Mouse (Mus musculus) midbrain, embryonic 11.5 days (tissue): ENCODE data around the gene Fat4. TPM values are rescaled to one million over a fixed set of nuclear protein-coding genes. Genes with fewer than 3 reads are reported as not detected.

ENCODE experiments used
- ATAC-seq: fragments of 200-750 bp; cut with Nextera tagmentation; 2 replicates; pipeline ENCODE4 v1.8.0; 2017; ENCODE audit warnings: moderate TSS enrichment, moderate library complexity; ENCODE audit not compliant: low FRiP score
- DNase-seq: peaks from one replicate; pipeline ENCODE4 v3.0.0; 2015; ENCODE audit warnings: low spot score; ENCODE audit errors: missing footprints
- H3K27ac ChIP-seq: fragments of 300-500 bp; sonication (generic); 2 replicates; pipeline ENCODE4 v1.5.1; 2014; ENCODE audit warnings: low read depth, low read length
- H3K27me3 ChIP-seq: fragments of 300-500 bp; sonication (generic); 2 replicates; pipeline ENCODE4 v1.6.1; 2014; ENCODE audit warnings: mild to moderate bottlenecking, low read length, moderate library complexity, mixed read lengths; ENCODE audit not compliant: control insufficient read depth, insufficient read depth
- H3K36me3 ChIP-seq: fragments of 300-500 bp; sonication (generic); 2 replicates; pipeline ENCODE4 v1.6.1; 2014; ENCODE audit warnings: mild to moderate bottlenecking, low read length, moderate library complexity, mixed read lengths; ENCODE audit not compliant: control insufficient read depth, insufficient read depth
- H3K4me1 ChIP-seq: fragments of 300-500 bp; sonication (generic); 2 replicates; pipeline ENCODE4 v1.6.1; 2014; ENCODE audit warnings: low read length; ENCODE audit not compliant: control insufficient read depth, insufficient read depth
- H3K4me2 ChIP-seq: fragments of 300-500 bp; sonication (generic); 2 replicates; pipeline ENCODE4 v1.6.1; 2014; ENCODE audit warnings: mild to moderate bottlenecking, moderate library complexity
- H3K4me3 ChIP-seq: fragments of 300-500 bp; sonication (generic); 2 replicates; pipeline ENCODE4 v1.5.1; 2014; ENCODE audit warnings: low read depth, low read length
- H3K9ac ChIP-seq: fragments of 300-500 bp; sonication (generic); 2 replicates; pipeline ENCODE4 v1.6.1; 2014; ENCODE audit warnings: low read length
- H3K9me3 ChIP-seq: fragments of 300-500 bp; sonication (generic); 2 replicates; pipeline ENCODE4 v1.6.1; 2016; ENCODE audit warnings: low read length; ENCODE audit not compliant: control insufficient read depth
- WGBS: fragments of 180-500 bp; shearing (Covaris S2); extraction: QIAGEN DNeasy Blood & Tissue Kit; methylation state at CpG from one replicate; pipeline ENCODE4 v1.1.7; 2014; 5-methylcytosine and 5-hydroxymethylcytosine counted together
- polyA plus RNA-seq: library from polyadenylated mRNA; unstranded; fragments of >200 nt; fragmentation: Nextera tagmentation; extraction: Ambion mirVana; gene quantifications from 2 replicates; pipeline ENCODE4 v1.2.1, GENCODE M21; 2014

Fat4 gene
- polyA plus RNA-seq, 1 experiment from 2014 or later, result 9.3 TPM

- Histone ChIP-seq H3K4me2 (no peak overlapping the region), H3K9ac (no peak overlapping the region), H3K4me1 (peaks cover 14% of the 10 kb centered on the region), H3K27ac (no peak overlapping the region), H3K9me3 (no peaks in the 10 kb centered on the region), H3K4me3 (no peak overlapping the region), H3K27me3 (no peaks in the 10 kb centered on the region), H3K36me3 (no peaks in the 10 kb centered on the region)
- ATAC-seq (no peak), DNase-seq (no peak)
- WGBS, result 91% methylated on average over 5 of the region's 5 CpGs
Measured at GRCm38 (mm10) chr3:38938136-38938535, 51.4 kb downstream of the Fat4 start.

DNA sequence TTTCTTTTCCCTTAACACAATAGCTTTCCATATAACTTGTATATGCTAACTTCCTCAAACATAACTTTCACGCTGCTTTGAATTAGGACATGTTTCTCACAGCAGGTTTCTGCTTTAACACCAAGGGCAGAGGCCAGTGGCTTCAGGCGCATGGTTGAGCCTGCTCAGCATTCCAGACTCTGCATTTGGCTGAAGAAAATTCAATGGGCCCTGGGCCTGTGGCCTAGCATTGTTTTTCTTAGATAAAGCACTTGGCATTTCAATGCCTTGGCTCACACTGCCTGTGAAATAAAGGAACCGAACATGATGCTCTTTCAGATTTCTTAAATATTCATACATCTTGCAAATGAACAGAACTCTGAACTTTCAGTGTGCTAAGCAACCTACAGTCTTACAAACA lies 52.8 kb downstream of the Fat4 start:
- Histone ChIP-seq H3K9me3 (no peaks in the 10 kb centered on the region), H3K4me1 (peaks cover 14% of the 10 kb centered on the region), H3K27me3 (no peaks in the 10 kb centered on the region), H3K9ac (no peak overlapping the region), H3K36me3 (no peaks in the 10 kb centered on the region), H3K27ac (peak overlapping the region; percentile 27; the same call in 1 of the 2 replicates), H3K4me3 (no peak overlapping the region), H3K4me2 (no peak overlapping the region)
- ATAC-seq (peak; percentile 73), DNase-seq (no peak)
- 9% methylated on average over 3 of the region's 3 CpGs for WGBS

DNA sequence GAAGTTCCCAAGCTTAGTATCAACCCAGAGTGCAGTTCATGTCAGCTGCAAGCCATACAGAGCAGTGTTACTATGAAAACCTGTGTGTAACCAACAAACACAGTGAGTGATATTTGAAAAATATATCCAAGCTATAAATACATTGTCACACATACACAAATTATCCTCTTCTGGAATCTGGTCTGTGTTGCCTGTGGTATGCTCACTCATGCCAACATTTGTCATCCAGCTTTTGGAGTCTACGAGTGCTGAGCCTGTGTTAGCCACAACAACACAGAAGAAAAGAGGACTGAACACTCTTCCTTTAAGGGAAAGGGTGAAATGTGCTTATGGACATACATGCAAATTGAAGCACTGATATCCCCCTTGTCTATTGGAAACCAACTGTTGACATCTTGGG lies 53.6 kb downstream of the Fat4 start:
- WGBS, result 76% methylated on average over 1 of the region's 1 CpGs
- Histone ChIP-seq H3K9ac (no peak overlapping the region), H3K4me2 (no peak overlapping the region), H3K27ac (no peak overlapping the region), H3K4me1 (peaks cover 14% of the 10 kb centered on the region), H3K36me3 (no peaks in the 10 kb centered on the region), H3K9me3 (no peaks in the 10 kb centered on the region), H3K27me3 (no peaks in the 10 kb centered on the region), H3K4me3 (no peak overlapping the region)
- ATAC-seq (no peak), DNase-seq (no peak)

DNA sequence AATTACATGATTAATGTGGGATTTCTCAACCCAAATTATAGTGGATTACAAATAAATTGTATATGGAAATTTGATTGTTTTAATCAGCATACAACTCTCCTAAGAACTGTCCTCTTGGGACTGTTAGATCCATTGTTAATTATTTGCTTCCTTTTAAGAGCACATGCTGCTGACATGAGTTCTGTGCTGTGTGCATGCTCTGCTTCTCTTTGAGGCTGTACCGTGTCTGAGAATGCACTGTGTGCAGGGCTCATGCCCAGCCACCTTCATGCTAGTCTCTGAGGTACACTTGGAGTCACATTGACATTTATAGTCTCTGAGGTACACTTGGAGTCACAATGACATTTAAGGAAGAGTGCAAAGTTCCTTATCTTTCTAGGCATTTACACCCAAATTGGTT lies 58.4 kb downstream of the Fat4 start:
- H3K27me3 ChIP-seq, result no peaks in the 10 kb centered on the region
- H3K9ac ChIP-seq, result no peak overlapping the region
- no peaks in the 10 kb centered on the region for H3K9me3 ChIP-seq
- no peaks in the 10 kb centered on the region for H3K36me3 ChIP-seq
- H3K4me2 ChIP-seq, result no peak overlapping the region
- H3K4me3 ChIP-seq, result no peak overlapping the region
- H3K27ac ChIP-seq, result no peak overlapping the region
- peaks cover 2% of the 10 kb centered on the region for H3K4me1 ChIP-seq
- no peak for DNase-seq
- no peak for ATAC-seq
- 73% methylated on average over 1 of the region's 1 CpGs for WGBS

GRCm38 (mm10) chr3:38947706-38948105 lies 61.0 kb downstream of the Fat4 start:
- DNase-seq (no peak), ATAC-seq (no peak)
- H3K9ac ChIP-seq, result no peak overlapping the region
- H3K27ac ChIP-seq, result no peak overlapping the region
- H3K4me2 ChIP-seq, result no peak overlapping the region
- no peaks in the 10 kb centered on the region for H3K9me3 ChIP-seq
- WGBS, result 94% methylated on average over 7 of the region's 7 CpGs
- no peaks in the 10 kb centered on the region for H3K36me3 ChIP-seq
- no peak overlapping the region for H3K4me3 ChIP-seq
- H3K4me1 ChIP-seq, result no peaks in the 10 kb centered on the region
- no peaks in the 10 kb centered on the region for H3K27me3 ChIP-seq

DNA sequence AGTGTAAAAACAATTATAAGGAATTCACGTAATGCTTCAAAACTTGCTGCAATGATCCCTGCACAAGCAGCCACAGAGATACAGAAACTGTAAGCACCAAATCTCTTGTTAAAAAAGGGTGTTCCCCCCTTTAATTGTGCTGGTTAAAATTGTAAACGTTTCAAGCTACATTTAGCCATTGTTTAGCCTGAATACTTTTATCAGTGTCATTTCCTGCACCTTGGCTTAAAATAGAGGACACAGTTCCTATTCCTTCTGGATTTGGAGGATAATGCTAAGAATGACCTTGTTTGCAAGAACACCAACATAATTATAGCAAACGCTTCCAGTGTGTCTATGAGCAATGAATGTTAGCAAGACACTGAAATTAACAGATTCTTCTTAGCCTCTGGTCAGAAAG lies 65.9 kb downstream of the Fat4 start:
- Histone ChIP-seq H3K4me1 (no peaks in the 10 kb centered on the region), H3K36me3 (peaks cover 7% of the 10 kb centered on the region), H3K9me3 (no peaks in the 10 kb centered on the region), H3K9ac (no peak overlapping the region), H3K4me3 (no peak overlapping the region), H3K27me3 (no peaks in the 10 kb centered on the region), H3K4me2 (no peak overlapping the region), H3K27ac (no peak overlapping the region)
- 78% methylated on average over 3 of the region's 3 CpGs for WGBS
- DNase-seq (no peak), ATAC-seq (no peak)

DNA sequence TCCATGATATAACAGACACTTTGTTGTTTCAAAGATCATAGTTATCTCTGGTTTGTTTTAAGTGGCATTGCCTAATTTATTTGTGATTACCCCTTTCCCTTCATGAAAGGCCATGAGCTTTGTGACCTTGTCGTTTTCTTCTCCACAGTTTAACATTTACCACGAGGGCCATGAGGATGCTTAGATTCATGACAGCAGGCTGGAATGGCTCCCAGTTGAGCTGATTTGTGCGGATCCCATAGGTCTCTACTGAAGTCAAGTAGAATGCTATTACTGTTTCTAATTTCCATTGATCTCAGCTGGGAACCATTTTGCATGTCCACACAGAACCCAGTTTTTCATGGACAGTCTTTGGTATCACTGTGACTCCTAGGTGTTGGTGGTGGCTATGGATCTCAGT lies 67.5 kb downstream of the Fat4 start:
- Histone ChIP-seq H3K27me3 (no peaks in the 10 kb centered on the region), H3K36me3 (peaks cover 7% of the 10 kb centered on the region), H3K4me3 (no peak overlapping the region), H3K9me3 (no peaks in the 10 kb centered on the region), H3K9ac (no peak overlapping the region), H3K27ac (no peak overlapping the region), H3K4me1 (no peaks in the 10 kb centered on the region), H3K4me2 (no peak overlapping the region)
- ATAC-seq (no peak), DNase-seq (no peak)
- WGBS, result 79% methylated on average over 3 of the region's 3 CpGs

GRCm38 (mm10) chr3:38956012-38956648 lies 69.4 kb downstream of the Fat4 start:
- no peak for ATAC-seq
- H3K36me3 ChIP-seq, result peaks cover 7% of the 10 kb centered on the region
- WGBS, result 89% methylated on average over 9 of the region's 9 CpGs

DNA sequence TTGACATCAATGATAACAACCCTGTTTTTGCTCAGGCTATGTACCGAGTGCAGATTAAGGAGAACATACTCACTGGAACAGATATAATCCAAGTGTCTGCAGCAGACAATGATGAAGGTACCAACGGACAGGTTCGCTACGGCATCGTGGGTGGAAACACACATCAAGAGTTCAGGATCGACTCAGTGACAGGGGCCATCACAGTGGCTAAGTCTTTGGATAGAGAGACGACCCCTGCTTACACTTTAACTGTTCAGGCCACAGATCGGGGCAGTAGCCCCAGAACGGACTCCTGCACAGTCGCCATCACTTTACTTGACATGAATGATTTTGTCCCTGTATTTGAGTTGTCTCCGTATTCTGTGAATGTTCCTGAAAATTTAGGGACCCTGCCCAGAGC lies 70.4 kb downstream of the Fat4 start:
- DNase-seq (peak; percentile 70), ATAC-seq (no peak)
- Histone ChIP-seq H3K27me3 (no peaks in the 10 kb centered on the region), H3K9ac (no peak overlapping the region), H3K4me3 (no peak overlapping the region), H3K9me3 (no peaks in the 10 kb centered on the region), H3K4me1 (no peaks in the 10 kb centered on the region), H3K27ac (no peak overlapping the region), H3K36me3 (peaks cover 7% of the 10 kb centered on the region), H3K4me2 (no peak overlapping the region)
- WGBS, result 95% methylated on average over 11 of the region's 11 CpGs

More at GRCm38 (mm10) chr3:38956012-38956648, 69.4 kb downstream of the Fat4 start:
- no peak overlapping the region for H3K27ac ChIP-seq
- no peaks in the 10 kb centered on the region for H3K27me3 ChIP-seq
- H3K9me3 ChIP-seq, result no peaks in the 10 kb centered on the region
- DNase-seq, result peak; percentile 47
- no peaks in the 10 kb centered on the region for H3K4me1 ChIP-seq
- no peak overlapping the region for H3K9ac ChIP-seq
- no peak overlapping the region for H3K4me3 ChIP-seq
- H3K4me2 ChIP-seq, result no peak overlapping the region
